Mouse (Mus musculus): Measurements from ENCODE around the gene Fmnl2.

DNA sequence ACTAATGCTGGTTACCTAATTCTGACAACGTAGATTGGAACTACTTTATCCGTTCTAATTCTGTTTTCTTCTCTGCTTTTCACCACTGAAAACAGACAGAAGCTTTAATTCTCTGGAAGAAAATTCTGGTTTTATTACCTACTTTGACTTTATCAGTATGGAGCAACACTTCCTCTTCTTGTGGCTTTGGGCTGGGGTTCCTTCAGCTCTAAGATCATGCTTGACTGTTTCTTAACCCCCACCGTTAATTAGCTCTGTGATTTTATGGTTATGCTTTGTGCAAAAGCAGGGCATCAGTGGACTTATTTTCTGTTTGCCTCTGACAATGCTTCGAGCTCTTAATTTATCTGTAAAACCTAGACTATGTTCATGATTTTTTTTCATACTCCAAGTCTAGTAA is 29.6 kb upstream of the Fmnl2 start:
- TF ChIP-seq CTCF (IDR thresholded peaks at IDR 0.05; ENCODE audit: low read depth): no peak
- no peak for TF ChIP-seq EP300 (IDR thresholded peaks at IDR 0.05; ENCODE audit: low read depth)

Data from liver, postnatal 0 days (tissue).